20 mouse cellular contexts compared by ENCODE assay signal in the genomic region with DNA sequence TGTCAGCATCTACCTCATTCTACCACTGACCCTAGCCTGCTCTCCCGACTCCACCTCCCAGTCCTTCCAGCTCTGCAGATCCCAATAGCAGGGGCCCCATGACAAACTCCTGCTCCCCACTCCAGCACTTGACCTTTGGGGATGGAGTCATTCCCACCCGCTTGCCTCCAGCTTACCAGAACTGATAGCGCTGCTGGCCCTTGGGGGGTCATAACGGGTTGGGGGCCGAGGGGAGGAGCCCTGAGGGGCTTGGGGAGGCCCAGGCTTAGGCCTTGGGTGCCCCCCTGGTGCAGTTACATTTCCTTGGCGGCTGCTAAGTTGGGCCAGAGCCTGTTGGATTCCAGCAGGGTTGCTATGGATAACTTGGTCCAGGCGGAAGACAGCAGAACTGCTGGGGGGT. TPM values are rescaled to one million over a fixed set of nuclear protein-coding genes. Genes with fewer than 3 reads are reported as not detected.
"Had no signal": no experiment of that assay in that cellular context is flagged by ENCODE, and none has a peak within 500 bp of the region (broad histone marks: within the 10 kb centered on the region; RNA-seq: fewer than 3 reads in every experiment).

No protein-coding gene starts in this region.

- H3K27ac ChIP-seq: kidney, postnatal 0 days; layer of hippocampus, adult 2 months; liver, embryonic 14.5 days; neural tube, embryonic 12.5 days; neural tube, embryonic 15.5 days; stomach, postnatal 0 days had no signal

- H3K4me2 ChIP-seq: liver, embryonic 11.5 days; lung, embryonic 14.5 days; midbrain, embryonic 11.5 days; neural tube, embryonic 12.5 days; neural tube, embryonic 15.5 days had no signal

- H3K9ac ChIP-seq: liver, embryonic 14.5 days; liver, postnatal 0 days; lung, embryonic 14.5 days; neural tube, embryonic 12.5 days; neural tube, embryonic 15.5 days had no signal

- H3K4me1 ChIP-seq: neural tube, embryonic 12.5 days; neural tube, embryonic 15.5 days had no signal

- H3K4me3 ChIP-seq: layer of hippocampus, adult 2 months; neural tube, embryonic 12.5 days; neural tube, embryonic 15.5 days had no signal

- DNase-seq: kidney, adult 2 months; kidney, postnatal 25 days; layer of hippocampus, adult 9-11 months; liver, postnatal 0 days; lung, embryonic 14.5 days; lung, postnatal 10 days; midbrain, embryonic 14.5 days; thymus, adult 2 months; thymus, postnatal 14 days; thymus, postnatal 4 days had no signal

- H3K9me3 ChIP-seq: neural tube, embryonic 12.5 days; neural tube, embryonic 15.5 days had no signal

- ATAC-seq: intestine, postnatal 0 days; liver, postnatal 0 days had no signal

- H3K27me3 ChIP-seq: neural tube, embryonic 12.5 days; neural tube, embryonic 15.5 days had no signal

RNA-seq across cellular contexts. Expression of a gene that starts 22.8 kb away (rescaled TPM):
- polyA plus RNA-seq: midbrain, postnatal 0 days had no signal
